Mouse (Mus musculus) kidney, adult 2 months (tissue): ENCODE measurements at regions not wholly inside any gene's neighbourhood (a gene's known extent, or its start where the extent isn't known, plus 50 kb on each side); places are given as distances from the start of the nearest gene placed in this dataset.

Experiments
- DNase-seq: peaks from one replicate; pipeline ENCODE4 v3.0.0; 2021
- H3K27ac ChIP-seq: fragments of 200-500 bp; 2 replicates; pipeline ENCODE4 v1.5.1; 2012; ENCODE audit warnings: low read depth, low read length, control low read depth, inconsistent platforms; ENCODE audit not compliant: insufficient read depth
- H3K27me3 ChIP-seq: fragments of 200-500 bp; replicated peaks from 2 replicates; pipeline ENCODE4 v1.6.1; 2012; ENCODE audit warnings: mild to moderate bottlenecking, moderate library complexity, low read length, inconsistent platforms; ENCODE audit not compliant: control insufficient read depth, insufficient read depth
- H3K36me3 ChIP-seq: fragments of 200-500 bp; 2 replicates; pipeline ENCODE4 v1.6.1; 2012; ENCODE audit warnings: mild to moderate bottlenecking, moderate library complexity, low read length, inconsistent platforms; ENCODE audit not compliant: control insufficient read depth, insufficient read depth
- H3K4me1 ChIP-seq: fragments of 200-500 bp; 2 replicates; pipeline ENCODE4 v1.6.1; 2011; ENCODE audit warnings: low read length; ENCODE audit not compliant: control insufficient read depth, insufficient read depth
- H3K4me3 ChIP-seq: fragments of 200-500 bp; 2 replicates; pipeline ENCODE4 v1.5.1; 2011; ENCODE audit warnings: mild to moderate bottlenecking, low read depth, low read length, control low read depth; ENCODE audit not compliant: insufficient read depth
- CTCF ChIP-seq: fragments of 200-500 bp; conservative IDR thresholded peaks from 2 replicates; pipeline ENCODE4 v1.5.1; 2011; ENCODE audit warnings: low read depth, mild to moderate bottlenecking, control low read depth, low read length, moderate library complexity, mixed read lengths; ENCODE audit not compliant: insufficient read depth, insufficient read length
- POLR2A ChIP-seq: fragments of 200-500 bp; IDR thresholded peaks from one replicate; pipeline ENCODE4 v1.6.1; 2011; ENCODE audit warnings: low read depth, low read length, control low read depth
- WGBS: fragments of 180-500 bp; shearing (Covaris S2); methylation state at CpG from one replicate; pipeline ENCODE4 v1.1.7; 2018; 5-methylcytosine and 5-hydroxymethylcytosine counted together

- DNase-seq, result peak; percentile 39
- H3K4me3 ChIP-seq, result no peak overlapping the region
- no peaks in the 10 kb centered on the region for H3K4me1 ChIP-seq
- H3K36me3 ChIP-seq, result no peaks in the 10 kb centered on the region
- no peak for TF ChIP-seq POLR2A
- no peak for TF ChIP-seq CTCF
- no peaks in the 10 kb centered on the region for H3K27me3 ChIP-seq
- no peak overlapping the region for H3K27ac ChIP-seq
Observed at GRCm38 (mm10) chr12:26646141-26646540, 177.1 kb downstream of the Cmpk2 start.

- DNase-seq, result no peak
- Histone ChIP-seq H3K27me3 (no peaks in the 10 kb centered on the region), H3K4me1 (no peaks in the 10 kb centered on the region), H3K27ac (no peak overlapping the region), H3K4me3 (no peak overlapping the region), H3K36me3 (no peaks in the 10 kb centered on the region)
- no peak for TF ChIP-seq CTCF
- TF ChIP-seq POLR2A, result no peak
- 52% methylated on average over 4 of the region's 4 CpGs for WGBS
Observed at GRCm38 (mm10) chr12:26635665-26636241, 166.7 kb downstream of the Cmpk2 start.

- Histone ChIP-seq H3K36me3 (no peaks in the 10 kb centered on the region), H3K27ac (no peak overlapping the region), H3K4me3 (no peak overlapping the region), H3K27me3 (no peaks in the 10 kb centered on the region), H3K4me1 (no peaks in the 10 kb centered on the region)
- 29% methylated on average over 3 of the region's 3 CpGs for WGBS
- DNase-seq, result no peak
- TF ChIP-seq CTCF (no peak), POLR2A (no peak)
Observed at GRCm38 (mm10) chr12:26635253-26635652, 166.2 kb downstream of the Cmpk2 start.

- Histone ChIP-seq H3K27ac (no peak overlapping the region), H3K27me3 (no peaks in the 10 kb centered on the region), H3K4me3 (no peak overlapping the region), H3K36me3 (no peaks in the 10 kb centered on the region), H3K4me1 (no peaks in the 10 kb centered on the region)
- 50% methylated on average over 1 of the region's 1 CpGs for WGBS
- no peak for DNase-seq
- TF ChIP-seq CTCF, result no peak
- no peak for TF ChIP-seq POLR2A
Observed at GRCm38 (mm10) chr12:26631795-26632122, 162.8 kb downstream of the Cmpk2 start.

- WGBS, result 63% methylated on average over 4 of the region's 4 CpGs
- no peak overlapping the region for H3K4me3 ChIP-seq
- H3K36me3 ChIP-seq, result no peaks in the 10 kb centered on the region
- H3K27me3 ChIP-seq, result no peaks in the 10 kb centered on the region
- no peak overlapping the region for H3K27ac ChIP-seq
- no peaks in the 10 kb centered on the region for H3K4me1 ChIP-seq
- TF ChIP-seq CTCF (no peak), POLR2A (no peak)
- DNase-seq, result no peak
Observed at GRCm38 (mm10) chr12:26631111-26631794, 162.2 kb downstream of the Cmpk2 start.

- 53% methylated on average over 12 of the region's 12 CpGs for WGBS
- no peaks in the 10 kb centered on the region for H3K4me1 ChIP-seq
- no peaks in the 10 kb centered on the region for H3K27me3 ChIP-seq
- no peaks in the 10 kb centered on the region for H3K36me3 ChIP-seq
- H3K4me3 ChIP-seq, result no peak overlapping the region
- no peak for DNase-seq
- H3K27ac ChIP-seq, result no peak overlapping the region
- TF ChIP-seq CTCF (no peak), POLR2A (no peak)
Observed at GRCm38 (mm10) chr12:26621135-26621932, 152.3 kb downstream of the Cmpk2 start.

- Histone ChIP-seq H3K4me1 (no peaks in the 10 kb centered on the region), H3K36me3 (no peaks in the 10 kb centered on the region), H3K27ac (no peak overlapping the region), H3K27me3 (no peaks in the 10 kb centered on the region), H3K4me3 (no peak overlapping the region)
- 57% methylated on average over 8 of the region's 8 CpGs for WGBS
- DNase-seq, result no peak
- no peak for TF ChIP-seq POLR2A
- no peak for TF ChIP-seq CTCF
Observed at GRCm38 (mm10) chr12:26620501-26621134, 151.6 kb downstream of the Cmpk2 start.
